Mouse (Mus musculus) gonadal fat pad, adult 2 months (tissue): ENCODE data around the gene Adam6b. TPM values are rescaled to one million over a fixed set of nuclear protein-coding genes. Genes with fewer than 3 reads are reported as not detected.
"Not testable (repeated sequence)": the region's sequence is repeated elsewhere in the genome, so short reads cannot be mapped to it uniquely, and the experiment has no call there.

Source experiments
- DNase-seq: peaks from one replicate; pipeline ENCODE4 v3.0.0-alpha.2; 2012; ENCODE audit warnings: low read depth
- polyA plus RNA-seq: library from polyadenylated mRNA; depleted of rRNA; stranded (reverse); fragments of >200 nt; gene quantifications from 2 replicates; pipeline ENCODE4 v1.2.3, GENCODE M21; 2012; rRNA removed

The Adam6b gene
- polyA plus RNA-seq: 0.18 and 0.19 TPM in 2 replicates

- DNase-seq: not testable (repeated sequence)
Measured at GRCm38 (mm10) chr12:113489211-113489610, at the start of gene Adam6b. TSS of gene Adam6b (plus strand) at chr12:113489511.

GRCm38 (mm10) chr12:113446061-113446460, 43.2 kb upstream of the Adam6b start:
- no peak for DNase-seq

- DNase-seq: no peak
Measured at GRCm38 (mm10) chr12:113476164-113476563, 13.1 kb upstream of the Adam6b start.

- no peak for DNase-seq
Measured at GRCm38 (mm10) chr12:113482147-113482546, 7.2 kb upstream of the Adam6b start.

- DNase-seq: no peak
Measured at GRCm38 (mm10) chr12:113482661-113483389, 6.5 kb upstream of the Adam6b start.

GRCm38 (mm10) chr12:113483492-113484162, 5.7 kb upstream of the Adam6b start:
- no peak for DNase-seq

GRCm38 (mm10) chr12:113484971-113485485, 4.3 kb upstream of the Adam6b start:
- no peak for DNase-seq

GRCm38 (mm10) chr12:113487693-113488092, 1.6 kb upstream of the Adam6b start:
- not testable (repeated sequence) for DNase-seq

- no peak for DNase-seq
Measured at GRCm38 (mm10) chr12:113525901-113526300, 36.6 kb downstream of the Adam6b start.

Other genes starting within 250 kb of the Adam6b start
- gene Adam6a, start 54.4 kb downstream of the Adam6b start, polyA plus RNA-seq: 0.23 TPM in 1 of 2 replicates, not detected in the other